Mouse (Mus musculus): ENCODE measurements around the gene Osbpl8.
"Not testable (repeated sequence)": the region's sequence is repeated elsewhere in the genome, so short reads cannot be mapped to it uniquely, and the experiment has no call there.

Osbpl8 gene

DNA sequence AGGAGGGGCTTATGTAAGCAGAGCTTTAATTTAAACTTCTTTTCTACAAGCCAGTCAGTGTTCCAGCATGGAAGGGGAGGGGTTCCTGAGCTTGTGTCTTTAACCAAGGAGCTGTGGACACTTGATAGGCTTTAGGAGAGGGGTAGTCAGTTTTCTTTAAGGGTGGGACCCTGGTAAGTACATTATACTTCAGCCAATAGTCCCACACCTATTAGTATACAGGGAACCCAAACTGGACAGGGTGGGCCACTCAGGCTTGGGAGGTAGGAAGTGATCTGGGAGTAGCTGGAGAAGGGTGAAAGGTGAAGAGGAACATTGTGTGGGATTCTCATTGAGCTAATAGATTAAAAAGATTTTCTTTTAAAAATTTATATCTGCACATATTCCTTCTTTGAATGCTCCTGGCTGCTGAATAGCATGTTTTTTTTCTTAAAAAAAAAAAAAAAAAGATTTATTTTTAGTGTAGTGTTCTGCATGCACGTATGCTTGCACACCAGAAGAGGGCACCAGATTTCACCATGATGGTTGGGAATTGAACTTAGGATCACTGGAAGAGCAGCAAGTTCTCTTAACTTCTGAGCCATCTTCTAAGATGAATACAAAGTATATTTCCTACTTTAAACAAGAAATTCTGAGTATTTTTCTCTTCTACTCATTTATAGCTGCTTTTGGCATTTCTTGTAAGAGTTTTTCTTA lies 21.2 kb downstream of the Osbpl8 start:
- DNase-seq (ENCODE audit: low read depth): no peak

DNA sequence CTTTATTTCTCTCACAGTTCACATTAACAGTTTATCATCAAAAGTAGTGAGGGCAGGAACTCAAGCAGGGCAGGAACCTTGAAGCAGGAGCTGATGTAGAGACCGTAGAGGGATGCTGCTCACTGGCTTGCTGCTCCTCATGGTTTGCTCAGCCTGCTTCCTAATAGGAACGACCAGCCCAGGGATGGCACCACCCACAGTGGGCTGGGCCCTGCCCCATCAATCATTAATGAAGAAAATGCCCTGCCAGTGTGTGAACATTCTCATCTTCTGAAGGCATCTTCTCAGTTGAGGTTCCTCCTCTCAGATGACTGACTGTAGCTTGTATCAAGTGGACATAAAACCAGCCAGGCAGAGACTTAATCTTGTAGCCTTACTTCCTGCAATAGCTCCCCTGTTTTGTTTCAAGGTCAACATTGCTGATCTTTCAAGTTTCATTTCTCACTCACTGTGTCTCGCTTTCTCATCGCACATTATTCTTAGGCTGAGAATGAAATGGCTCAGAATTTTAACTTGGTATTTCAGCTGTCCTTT lies 24.5 kb downstream of the Osbpl8 start:
- no peak for DNase-seq (ENCODE audit: low read depth)

DNA sequence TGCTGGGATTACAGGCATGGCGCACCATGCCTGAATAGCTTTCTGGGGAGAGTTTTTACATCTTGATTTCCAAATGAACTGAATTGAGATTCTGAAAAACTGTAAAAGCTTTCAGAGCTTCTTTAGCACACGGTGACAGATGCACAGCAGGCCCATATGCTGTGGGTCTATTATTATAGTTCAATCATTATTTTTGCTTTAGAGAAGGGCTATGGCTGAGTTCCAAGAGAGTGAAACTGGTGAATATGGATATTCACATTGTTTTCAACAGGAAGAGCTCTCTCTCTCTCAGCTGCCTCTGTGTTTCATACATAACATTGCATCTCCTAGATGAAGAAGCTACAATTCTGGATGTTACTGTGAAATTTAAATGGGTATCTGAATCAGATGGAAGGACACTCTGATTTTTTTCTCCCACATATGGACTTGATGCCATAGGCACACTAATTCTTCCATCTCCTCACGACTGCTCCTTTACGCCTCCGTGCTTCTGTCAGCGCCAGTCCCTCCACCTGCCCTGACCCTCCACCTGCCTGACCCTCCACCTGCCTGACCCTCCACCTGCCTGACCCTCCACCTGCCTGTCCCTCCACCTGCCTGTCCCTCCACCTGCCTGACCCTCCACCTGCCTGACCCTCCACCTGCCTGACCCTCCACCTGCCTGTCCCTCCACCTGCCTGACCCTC lies 25.7 kb downstream of the Osbpl8 start:
- DNase-seq (ENCODE audit: low read depth): no peak

DNA sequence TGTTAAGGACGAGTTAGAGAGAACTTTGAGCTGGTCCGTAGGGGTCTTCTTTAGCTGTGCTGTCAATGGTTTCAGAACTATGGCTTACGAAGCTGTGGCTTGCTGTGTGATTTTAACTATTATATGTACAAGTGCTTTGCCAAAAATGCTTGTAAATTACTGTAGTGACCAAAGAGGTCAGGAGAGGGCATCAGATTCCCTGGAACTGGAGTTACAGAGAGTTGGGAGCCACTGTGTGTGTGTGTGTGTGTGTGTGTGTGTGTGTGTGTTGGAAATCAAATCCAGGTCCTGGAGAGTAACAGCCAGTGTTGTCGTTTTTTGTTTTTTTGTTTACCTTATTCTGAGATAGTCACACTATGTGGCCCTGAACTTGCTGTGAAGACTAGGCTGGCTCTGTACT lies 29.0 kb downstream of the Osbpl8 start:
- DNase-seq (ENCODE audit: low read depth): no peak

DNA sequence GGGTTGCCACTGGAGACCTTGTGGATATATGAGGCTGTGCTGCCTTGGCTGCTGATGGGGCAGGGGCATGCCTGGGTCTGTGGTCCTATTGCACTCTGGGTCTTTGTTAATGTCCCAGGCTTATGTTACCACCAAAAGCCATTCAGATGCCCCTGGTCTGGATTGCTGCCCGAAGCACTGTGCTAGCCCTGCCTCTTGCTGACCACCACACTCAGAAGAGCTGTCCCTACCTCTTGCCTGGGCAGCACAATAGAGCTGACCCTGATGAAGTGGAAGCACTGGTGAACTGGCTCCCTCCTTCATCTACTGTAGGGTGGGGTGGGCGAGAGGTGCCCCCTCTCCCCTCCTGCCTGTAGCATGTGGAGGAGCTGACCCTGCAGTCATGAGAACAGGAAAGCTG lies 31.6 kb downstream of the Osbpl8 start:
- DNase-seq (ENCODE audit: low read depth): no peak

DNA sequence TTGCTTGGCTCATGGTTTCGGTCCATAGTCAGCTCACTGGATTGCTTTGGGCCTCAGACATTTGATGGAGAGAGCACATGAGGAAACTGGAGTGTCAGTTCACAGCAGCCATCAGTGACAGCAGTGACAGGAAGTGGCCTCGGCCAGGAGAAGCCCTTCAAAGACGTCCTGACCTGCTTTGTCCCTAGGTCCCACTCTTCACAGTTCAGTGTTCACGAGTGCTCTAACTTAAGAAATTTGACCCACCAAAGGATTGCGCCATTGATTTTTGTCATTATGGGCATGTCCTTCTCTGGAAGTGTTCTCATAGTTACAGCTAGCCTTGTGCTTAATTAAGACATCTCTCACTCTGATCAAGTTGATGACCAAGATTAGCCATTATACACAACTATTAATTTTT lies 34.2 kb downstream of the Osbpl8 start:
- not testable (repeated sequence) for DNase-seq (ENCODE audit: low read depth)

DNA sequence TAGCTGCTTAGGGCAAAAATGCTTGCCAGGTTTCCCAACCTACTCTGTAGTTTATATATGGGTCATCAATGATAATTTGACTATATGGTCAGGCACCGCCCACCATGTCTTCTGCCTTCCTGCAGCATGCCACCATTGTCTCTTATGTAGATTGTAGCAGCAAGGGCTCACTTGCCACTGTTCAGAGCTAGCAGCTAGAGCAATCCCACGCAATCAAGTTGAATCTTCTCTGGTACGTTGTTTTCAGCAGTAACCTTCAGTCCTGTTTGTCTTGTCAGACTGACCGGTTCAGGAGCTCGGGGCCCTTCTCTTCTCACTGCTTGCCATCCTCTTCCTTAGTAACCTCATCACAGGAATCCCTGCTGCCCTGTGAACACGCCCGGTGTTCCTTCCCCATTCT lies 36.6 kb downstream of the Osbpl8 start:
- no peak for DNase-seq (ENCODE audit: low read depth)

DNA sequence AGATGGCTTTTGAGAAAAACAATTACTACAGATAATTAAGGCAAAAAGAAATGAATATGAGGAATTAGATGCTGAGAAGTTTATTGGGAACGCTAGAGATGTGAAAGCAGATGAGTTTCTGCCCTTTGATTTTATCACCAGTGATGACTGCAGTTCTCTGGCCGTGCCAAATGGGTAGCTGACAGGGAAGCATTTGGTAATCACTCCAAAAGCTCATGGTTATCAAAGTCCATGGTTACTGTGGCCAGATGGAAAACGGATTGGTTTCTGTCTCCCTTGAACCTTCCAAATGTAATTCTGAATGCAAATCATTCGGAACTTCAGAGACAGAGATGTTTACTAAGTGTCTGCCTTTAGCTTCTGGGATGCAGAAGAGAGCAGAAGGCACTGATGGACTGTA lies 37.1 kb downstream of the Osbpl8 start:
- no peak for DNase-seq (ENCODE audit: low read depth)

DNA sequence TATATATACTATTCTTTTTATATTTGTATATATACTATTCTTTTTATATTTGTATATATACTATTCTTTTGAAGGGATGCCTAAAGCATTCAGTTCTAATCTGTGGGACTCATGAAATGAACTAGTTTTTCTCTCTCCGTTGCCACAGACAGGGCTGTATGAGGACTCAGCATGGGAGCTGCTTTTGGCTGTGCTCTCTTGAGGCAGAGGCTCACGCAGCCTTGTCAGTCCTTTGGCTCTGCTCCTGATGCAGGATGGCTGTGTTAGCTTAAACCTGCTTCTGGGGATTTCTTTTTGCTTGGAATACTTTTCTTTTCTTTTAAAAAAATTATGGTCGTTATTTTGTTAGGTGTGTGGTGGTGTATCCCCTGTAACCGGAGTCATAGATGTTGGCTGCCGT lies 39.5 kb downstream of the Osbpl8 start:
- no peak for DNase-seq (ENCODE audit: low read depth)

DNA sequence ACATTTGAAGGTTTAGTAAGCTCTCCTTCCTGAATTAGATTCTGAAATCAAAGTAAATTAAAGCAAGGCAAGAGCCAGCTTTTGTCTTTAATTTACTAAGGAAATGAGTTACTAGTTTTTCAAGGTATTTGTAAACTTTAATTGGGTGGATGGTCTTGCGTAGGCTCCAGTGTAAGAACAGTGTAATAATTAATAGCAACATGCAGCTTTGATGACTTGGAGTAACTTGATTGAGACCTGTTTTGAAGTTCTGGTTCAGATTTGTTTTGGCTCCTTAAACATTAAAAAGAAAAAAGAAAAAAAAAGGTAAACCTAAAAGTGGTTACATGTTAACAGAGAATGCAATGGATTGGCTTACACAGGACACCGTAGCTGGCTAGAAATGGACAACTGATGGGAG lies 40.9 kb downstream of the Osbpl8 start:
- no peak for DNase-seq (ENCODE audit: low read depth)

DNA sequence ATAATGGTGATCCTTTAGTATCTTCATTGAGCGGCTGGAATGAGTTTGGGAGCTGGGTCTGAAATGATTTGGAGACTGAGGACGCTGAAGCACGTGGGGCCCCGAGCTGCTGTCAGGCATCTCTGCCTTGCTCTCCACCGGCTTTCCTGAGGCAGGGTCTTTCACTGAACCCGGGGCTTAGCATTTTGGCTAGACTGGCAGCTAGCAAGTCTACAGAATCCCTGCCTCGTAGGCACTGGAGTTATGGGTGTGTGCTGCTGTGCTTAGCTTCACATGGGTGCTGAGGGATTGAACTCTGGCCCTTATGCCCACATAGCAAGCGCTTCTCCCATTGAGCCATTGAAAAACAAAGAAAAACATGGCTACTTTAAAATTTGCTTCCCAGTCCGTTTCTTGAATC lies 42.8 kb downstream of the Osbpl8 start:
- no peak for DNase-seq (ENCODE audit: low read depth)

DNA sequence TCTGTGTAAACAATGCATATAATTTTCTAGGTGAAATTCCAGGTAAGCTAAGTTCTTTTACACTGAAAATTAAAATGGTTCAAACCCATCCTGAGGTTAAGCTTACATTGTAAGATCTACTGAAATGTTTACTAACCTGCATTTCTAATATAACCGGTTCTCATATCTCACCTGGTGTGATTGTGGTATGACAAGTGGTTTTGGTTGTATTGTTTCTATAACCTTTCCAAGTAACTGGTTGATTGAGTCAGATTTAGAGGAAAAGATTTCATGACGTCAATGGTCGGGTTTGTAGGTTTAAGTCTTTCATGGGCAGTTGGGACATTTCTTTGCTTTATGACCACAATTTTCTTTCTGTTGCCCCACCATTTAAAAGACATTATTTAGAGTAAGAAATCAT lies 49.5 kb downstream of the Osbpl8 start:
- DNase-seq (ENCODE audit: low read depth): no peak

DNA sequence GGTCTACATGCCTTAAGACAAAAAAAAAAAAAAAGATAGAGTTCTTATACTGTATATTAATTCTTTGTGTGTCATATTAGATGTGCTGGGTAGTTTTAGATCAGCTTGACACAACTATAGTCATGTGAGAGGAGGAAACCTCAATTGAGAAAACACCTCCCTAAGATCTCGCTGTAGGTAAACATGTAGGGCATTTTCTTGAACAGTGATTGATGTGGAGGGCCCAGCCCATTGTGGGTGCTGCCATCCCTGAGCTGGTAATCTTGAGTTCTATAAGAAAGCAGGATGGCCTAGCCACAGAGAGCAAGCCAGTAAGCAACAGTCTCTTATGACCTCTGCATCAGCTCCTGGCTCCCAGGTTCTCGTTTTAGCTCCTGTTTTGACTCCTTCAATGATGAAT lies 50.1 kb downstream of the Osbpl8 start:
- no peak for DNase-seq (ENCODE audit: low read depth)

DNA sequence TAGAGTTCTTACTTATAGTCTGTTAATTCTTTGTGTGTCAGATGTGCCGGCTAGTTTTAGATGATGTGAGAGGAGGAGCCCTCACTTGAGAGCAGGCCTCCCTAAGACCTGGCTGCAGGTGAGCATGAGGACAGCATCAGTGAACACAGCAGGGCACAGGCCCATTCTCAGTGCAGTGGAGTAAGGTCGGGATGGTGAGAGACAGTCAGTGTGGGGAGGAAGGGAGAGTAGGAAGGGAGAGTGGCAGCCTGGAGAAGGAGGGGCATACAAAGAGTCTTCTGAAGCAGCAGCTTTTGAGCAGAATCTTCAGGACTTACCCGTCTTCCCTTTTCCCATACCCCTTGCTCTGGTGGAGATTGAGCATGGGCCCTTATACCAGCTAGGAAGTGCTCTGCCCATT lies 51.0 kb downstream of the Osbpl8 start:
- no peak for DNase-seq (ENCODE audit: low read depth)

DNA sequence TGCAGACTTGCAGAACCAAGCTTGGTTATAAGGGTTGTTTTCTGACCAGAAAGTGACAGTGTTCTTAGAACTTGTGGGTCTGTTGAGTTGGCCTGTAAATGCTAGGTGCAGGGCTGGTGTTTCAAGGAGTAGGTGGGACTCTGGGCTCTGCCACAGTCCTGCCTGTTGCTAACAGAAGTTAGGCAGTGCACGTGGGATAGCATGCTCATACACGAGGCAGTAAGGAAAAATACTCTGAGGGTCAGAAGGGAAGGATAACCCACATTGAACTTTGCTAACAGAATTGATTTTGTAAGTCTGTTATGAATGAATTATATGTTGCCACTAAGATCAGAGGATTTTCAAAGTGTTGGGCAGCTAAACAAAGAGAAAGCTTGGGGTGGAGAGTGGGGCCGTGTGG lies 51.6 kb downstream of the Osbpl8 start:
- no peak for DNase-seq (ENCODE audit: low read depth)

DNA sequence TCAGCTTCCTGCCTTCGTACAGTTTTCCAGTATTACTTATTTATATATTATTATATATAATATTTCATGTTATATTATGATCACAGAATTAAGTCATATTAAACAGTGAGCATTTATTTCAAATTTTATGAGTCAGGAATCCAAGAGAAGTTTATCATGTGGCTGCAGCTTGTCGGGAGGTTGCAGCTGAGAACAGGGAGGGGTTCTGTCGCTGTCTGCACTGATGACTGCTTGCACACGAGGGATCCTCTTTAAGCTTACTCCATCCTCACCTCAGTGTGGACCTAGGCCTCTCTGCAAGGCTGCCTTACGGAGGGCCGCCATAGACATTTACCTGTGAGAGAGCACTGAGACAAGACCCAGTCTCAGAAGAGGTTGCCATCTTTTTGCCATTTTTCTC lies 58.0 kb downstream of the Osbpl8 start:
- peak; percentile 50 for DNase-seq (ENCODE audit: low read depth)

DNA sequence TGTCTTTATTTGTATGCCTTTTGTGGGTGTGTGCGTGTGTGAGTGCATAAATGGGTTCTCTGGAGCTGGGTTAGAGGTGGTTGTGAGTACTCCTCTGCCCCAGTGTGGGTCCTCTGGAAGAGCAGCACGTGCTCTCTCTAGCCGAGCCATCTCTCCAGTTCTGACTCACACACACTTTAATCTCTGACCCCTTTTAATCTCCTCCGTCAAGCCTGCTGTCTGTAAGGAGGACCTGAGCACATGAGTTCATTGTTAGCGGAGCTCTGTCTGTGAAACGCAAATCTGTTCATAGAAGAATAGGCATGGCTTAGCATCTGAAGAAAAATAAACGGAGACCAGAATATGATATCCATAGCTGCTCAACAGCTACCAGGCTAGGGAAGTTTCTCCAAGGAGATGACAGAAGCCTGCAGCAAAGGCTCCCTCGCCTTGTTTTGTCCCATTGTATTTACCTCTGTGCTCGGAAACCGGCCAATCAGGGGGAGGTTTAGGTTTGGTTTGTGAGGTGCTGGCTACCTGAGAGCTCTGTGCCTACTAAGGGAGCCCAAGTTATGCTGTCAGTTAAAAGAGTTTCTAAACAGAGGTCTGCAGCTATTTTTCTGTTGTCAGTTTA lies 58.8 kb downstream of the Osbpl8 start:
- peak; percentile 19 for DNase-seq (ENCODE audit: low read depth)

DNA sequence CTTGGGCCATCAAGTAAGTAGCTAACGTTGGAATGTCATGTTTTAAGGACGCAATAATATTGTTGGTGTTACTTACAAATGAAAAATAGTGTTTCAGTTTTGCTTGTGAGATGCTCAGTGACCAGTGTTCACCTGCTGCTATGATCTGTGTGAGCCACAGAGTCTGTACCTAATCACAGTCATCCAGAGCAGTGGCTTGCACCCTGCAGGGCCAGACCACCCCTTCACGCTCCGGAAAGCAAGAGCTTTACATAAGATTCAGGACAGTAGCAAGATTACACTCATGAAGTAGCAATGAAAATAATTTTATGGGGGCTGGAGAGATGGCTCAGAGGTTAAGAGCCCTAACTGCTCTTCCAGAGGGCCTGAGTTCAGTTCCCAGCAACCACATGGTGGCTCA lies 60.1 kb downstream of the Osbpl8 start:
- DNase-seq (ENCODE audit: low read depth): no peak

DNA sequence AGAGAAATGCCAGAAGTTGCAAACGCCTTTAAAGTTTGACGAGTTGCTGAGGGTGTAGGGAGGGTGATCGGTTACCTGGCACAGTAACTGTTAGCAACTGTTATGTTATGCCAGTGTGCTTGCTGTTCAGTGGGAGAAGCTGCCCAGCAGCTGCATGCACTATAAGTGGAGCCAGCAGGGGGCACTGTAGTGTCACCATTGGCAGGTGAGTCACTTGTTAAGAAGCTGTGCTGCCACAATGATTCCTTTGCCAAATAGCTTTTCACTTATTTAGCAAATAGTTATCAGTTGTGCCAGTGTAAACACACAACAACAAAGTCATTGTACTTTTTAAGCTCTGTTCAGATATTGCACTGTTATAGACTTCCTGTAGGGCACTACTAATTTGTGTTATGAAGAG lies 62.0 kb downstream of the Osbpl8 start:
- peak; percentile 82 for DNase-seq (ENCODE audit: low read depth)

DNA sequence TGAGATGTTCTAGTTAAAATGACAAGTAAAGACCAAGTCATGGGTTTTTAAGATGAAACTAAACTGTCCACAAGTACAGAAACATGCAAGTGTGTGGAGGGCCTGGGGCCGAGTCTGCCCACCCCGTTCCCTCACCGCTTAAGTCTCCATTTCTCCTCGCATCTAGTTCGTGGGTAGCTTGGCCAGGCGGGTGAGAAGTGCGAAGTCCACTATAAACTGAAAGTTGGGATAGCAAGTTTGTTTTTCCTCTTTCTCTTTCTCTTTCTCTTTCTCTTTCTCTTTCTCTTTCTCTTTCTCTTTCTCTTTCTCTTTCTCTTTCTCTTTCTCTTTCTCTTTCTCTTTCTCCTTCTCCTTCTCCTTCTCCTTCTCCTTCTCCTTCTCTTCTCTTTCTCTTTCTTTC lies 67.7 kb downstream of the Osbpl8 start:
- not testable (repeated sequence) for DNase-seq (ENCODE audit: low read depth)

DNA sequence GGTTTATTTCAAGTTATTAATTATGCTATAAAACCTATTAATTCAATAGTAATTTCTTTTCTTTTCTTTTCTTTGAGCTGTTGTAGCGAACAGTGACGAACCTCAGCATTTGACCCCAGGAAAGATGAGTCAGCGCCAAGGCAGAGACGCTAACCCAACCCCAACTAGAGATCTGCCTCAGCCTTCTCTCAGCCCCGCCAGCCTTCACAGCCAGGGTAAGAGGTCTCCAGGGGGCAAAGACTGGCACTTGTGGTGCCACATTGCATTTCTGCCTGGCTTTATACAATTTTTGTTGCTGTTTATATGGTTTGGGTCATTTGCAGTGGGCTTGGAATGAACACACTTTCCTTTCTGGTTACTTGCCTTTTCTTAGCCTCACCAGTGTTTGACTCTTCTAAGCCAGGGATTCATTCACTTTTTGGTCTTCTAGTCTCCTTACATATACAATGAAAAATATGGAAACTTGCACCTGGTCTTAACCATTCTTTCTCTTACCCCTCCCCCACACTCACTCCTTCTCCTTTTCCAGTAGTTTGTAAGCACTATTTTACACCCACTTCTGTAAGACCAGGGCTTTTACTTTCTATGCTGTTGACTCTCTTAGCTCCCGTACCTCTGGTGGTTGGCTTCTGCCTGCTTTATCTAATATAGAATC lies 69.1 kb downstream of the Osbpl8 start:
- no peak for DNase-seq (ENCODE audit: low read depth)

DNA sequence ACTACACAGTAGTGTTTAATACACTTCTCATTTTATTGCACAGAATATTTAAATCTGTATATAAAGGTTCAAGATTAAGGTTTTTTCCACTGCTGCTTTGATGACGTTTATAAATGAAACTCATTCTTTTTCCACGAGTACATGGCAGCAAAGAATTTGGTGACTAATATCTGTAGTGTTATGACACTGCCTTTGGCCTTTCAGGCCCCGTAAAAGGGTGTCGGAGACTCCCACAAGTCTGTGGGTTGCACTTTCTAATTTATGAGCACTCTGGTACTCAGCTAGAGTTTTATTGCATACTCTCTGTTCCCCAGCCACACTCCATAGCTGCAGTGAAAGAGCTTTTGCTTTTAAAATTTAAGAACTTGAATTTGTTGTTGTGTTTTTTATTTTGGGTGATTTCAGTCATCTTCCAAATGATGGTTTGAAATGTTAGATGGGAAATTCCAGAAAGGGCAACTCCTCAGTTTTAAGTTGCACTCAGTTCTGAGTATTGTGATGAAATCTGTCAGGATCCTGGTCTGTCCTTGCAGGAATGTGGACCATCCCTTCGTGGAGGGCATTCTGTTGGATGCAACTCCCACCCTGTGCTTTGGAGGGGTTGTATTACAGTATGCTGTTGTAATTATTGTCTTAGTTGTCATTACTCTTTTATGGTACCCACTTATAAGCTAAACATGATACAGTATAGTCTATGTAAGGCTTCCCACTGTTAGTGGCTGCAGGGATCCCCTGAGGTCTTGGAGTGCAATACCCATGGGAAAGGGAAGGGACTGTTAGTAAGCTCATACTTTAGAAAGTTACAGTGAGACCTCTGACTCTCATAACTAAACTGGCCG lies 70.1 kb downstream of the Osbpl8 start:
- DNase-seq (ENCODE audit: low read depth): no peak

Data from c-Kit-positive CD71-positive TER-119-negative erythroid progenitor cells, embryonic 14.5 days (primary cell).